Mouse (Mus musculus) large intestine, adult 2 months (tissue): ENCODE data around the gene Syngap1. TPM values are rescaled to one million over a fixed set of nuclear protein-coding genes. Genes with fewer than 3 reads are reported as not detected.

ENCODE experiments used
- DNase-seq: peaks from one replicate; pipeline ENCODE4 v3.0.0-alpha.2; 2012; ENCODE audit warnings: low read depth, low spot score
- WGBS: fragments of 180-500 bp; shearing (Covaris S2); methylation state at CpG from one replicate; pipeline ENCODE4 v1.1.7; 2018; 5-methylcytosine and 5-hydroxymethylcytosine counted together
- polyA plus RNA-seq: library from polyadenylated mRNA; depleted of rRNA; stranded (reverse); fragments of >200 nt; gene quantifications from 2 replicates; pipeline ENCODE4 v1.2.3, GENCODE M21; 2012; rRNA removed

Syngap1 gene
- polyA plus RNA-seq, 1 experiment = 4.0 TPM

- peak; percentile 81 for DNase-seq
- WGBS = 5% methylated on average over 34 of the region's 34 CpGs
Observed at GRCm38 (mm10) chr17:27017564-27018499, 76.8 kb downstream of the Syngap1 start.

DNA sequence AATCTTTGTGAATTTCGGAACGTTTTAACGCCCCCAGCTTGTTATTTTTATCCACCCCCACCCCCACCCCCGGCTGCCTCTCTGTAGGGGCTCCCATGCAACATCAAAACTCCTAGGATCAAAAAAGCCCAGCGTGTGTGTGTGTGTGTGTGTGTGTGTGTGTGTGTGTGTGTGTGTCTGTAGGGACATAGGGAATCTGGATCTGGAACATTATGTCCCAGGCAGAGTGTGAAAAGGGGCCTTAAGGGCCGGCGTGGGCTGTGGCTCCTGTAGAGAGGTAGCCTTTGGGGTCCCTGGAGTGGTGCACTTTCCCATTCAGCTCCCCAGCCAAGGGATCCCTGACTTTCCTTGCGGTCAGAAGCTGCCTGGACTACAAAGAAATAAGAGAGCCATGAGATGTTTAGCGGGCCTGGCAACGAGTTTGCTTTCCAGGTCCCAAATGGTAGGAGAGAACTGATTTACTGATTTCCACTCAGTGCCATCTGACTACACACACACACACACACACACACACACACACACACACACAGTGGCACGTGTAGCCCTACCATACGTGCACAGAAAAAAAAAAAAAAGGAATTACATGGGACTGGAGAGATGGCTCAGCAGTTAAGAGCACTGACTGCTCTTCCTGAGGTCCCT lies 77.6 kb downstream of the Syngap1 start:
- WGBS = 40% methylated on average over 12 of the region's 12 CpGs
- no peak for DNase-seq

DNA sequence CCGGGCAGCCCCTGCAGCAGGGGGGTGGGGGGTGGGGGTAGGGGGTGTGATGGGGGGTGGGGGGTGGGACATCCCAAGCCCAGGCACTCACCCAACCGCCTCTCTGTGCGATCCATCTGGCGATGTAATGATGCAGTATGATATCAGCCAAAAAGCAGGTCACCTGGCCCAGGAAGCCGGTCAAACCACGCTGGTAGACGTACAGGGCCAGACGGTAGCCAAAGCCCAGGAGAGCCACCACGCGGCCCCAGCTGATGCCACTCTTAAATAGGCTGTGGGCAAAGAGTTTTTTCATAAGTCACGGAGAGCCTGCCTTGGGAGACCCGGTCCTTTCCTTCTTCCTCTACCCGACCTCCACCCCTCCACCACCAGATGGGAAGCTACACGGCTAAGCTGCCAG lies 80.0 kb downstream of the Syngap1 start:
- no peak for DNase-seq
- WGBS = 93% methylated on average over 14 of the region's 14 CpGs

- 90% methylated on average over 9 of the region's 9 CpGs for WGBS
- DNase-seq = no peak
Observed at GRCm38 (mm10) chr17:27021736-27022135, 80.7 kb downstream of the Syngap1 start.

Other genes starting within 250 kb of the Syngap1 start
- gene Crebrf, start 225.6 kb upstream of the Syngap1 start, polyA plus RNA-seq = 2.7 and 3.6 TPM in 2 replicates
- gene Bnip1, start 160.2 kb upstream of the Syngap1 start, polyA plus RNA-seq = 23.6 and 25.8 TPM in 2 replicates
- gene Nkx2-5, start 96.2 kb upstream of the Syngap1 start, polyA plus RNA-seq = not detected in 2 replicates
- gene Kifc5b, start 24.2 kb upstream of the Syngap1 start, polyA plus RNA-seq = 7.3 and 8.5 TPM in 2 replicates
- 36.2 and 38.6 TPM in 2 replicates for gene Phf1, start 8.2 kb upstream of the Syngap1 start, polyA plus RNA-seq
- gene Cuta, start 1.7 kb upstream of the Syngap1 start, polyA plus RNA-seq = 148 and 177 TPM in 2 replicates
- gene Zbtb9, start 31.9 kb downstream of the Syngap1 start, polyA plus RNA-seq = 8.3 and 11.3 TPM in 2 replicates
- gene Bak1, start 87.8 kb downstream of the Syngap1 start, polyA plus RNA-seq = 289 and 292 TPM in 2 replicates
- 27.6 and 42.0 TPM in 2 replicates for gene Itpr3, start 116.1 kb downstream of the Syngap1 start, polyA plus RNA-seq
- gene Uqcc2, start 192.7 kb downstream of the Syngap1 start, polyA plus RNA-seq = 156 and 165 TPM in 2 replicates
- 0.09 and 0.14 TPM in 2 replicates for gene Ip6k3, start 226.5 kb downstream of the Syngap1 start, polyA plus RNA-seq